Mouse (Mus musculus): ENCODE measurements at regions not wholly inside any gene's neighbourhood (a gene's known extent, or its start where the extent isn't known, plus 50 kb on each side); places are given as distances from the start of the nearest gene placed in this dataset.

GRCm38 (mm10) chr10:67742305-67742704 lies 170.2 kb downstream of the Zfp365 start:
- Histone ChIP-seq H3K4me1 (ENCODE audit: control insufficient read depth, insufficient read depth, low read length) (no peaks in the 10 kb centered on the region; the same call in 1 of the 2 replicates), H3K4me3 (ENCODE audit: insufficient read depth, low read length) (no peak overlapping the region), H3K27ac (ENCODE audit: insufficient read depth, low read length) (no peak overlapping the region)
- no peak for TF ChIP-seq CTCF (IDR thresholded peaks at IDR 0.05; ENCODE audit: borderline replicate concordance, insufficient read depth, low read length)
- TF ChIP-seq POLR2A (IDR thresholded peaks at IDR 0.05; ENCODE audit: low read depth, low read length) = no peak

GRCm38 (mm10) chr10:67739199-67739598 lies 173.3 kb downstream of the Zfp365 start:
- no peak for TF ChIP-seq CTCF (IDR thresholded peaks at IDR 0.05; ENCODE audit: borderline replicate concordance, insufficient read depth, low read length)
- Histone ChIP-seq H3K4me3 (ENCODE audit: insufficient read depth, low read length) (no peak overlapping the region), H3K4me1 (ENCODE audit: control insufficient read depth, insufficient read depth, low read length) (no peaks in the 10 kb centered on the region), H3K27ac (ENCODE audit: insufficient read depth, low read length) (no peak overlapping the region)

- TF ChIP-seq CTCF (IDR thresholded peaks at IDR 0.05; ENCODE audit: borderline replicate concordance, insufficient read depth, low read length) (no peak), POLR2A (IDR thresholded peaks at IDR 0.05; ENCODE audit: low read depth, low read length) (no peak)
- Histone ChIP-seq H3K27ac (ENCODE audit: insufficient read depth, low read length) (no peak overlapping the region), H3K4me1 (ENCODE audit: control insufficient read depth, insufficient read depth, low read length) (no peaks in the 10 kb centered on the region), H3K4me3 (ENCODE audit: insufficient read depth, low read length) (no peak overlapping the region)
Measured at GRCm38 (mm10) chr10:67736636-67737035, 175.8 kb downstream of the Zfp365 start.

DNA sequence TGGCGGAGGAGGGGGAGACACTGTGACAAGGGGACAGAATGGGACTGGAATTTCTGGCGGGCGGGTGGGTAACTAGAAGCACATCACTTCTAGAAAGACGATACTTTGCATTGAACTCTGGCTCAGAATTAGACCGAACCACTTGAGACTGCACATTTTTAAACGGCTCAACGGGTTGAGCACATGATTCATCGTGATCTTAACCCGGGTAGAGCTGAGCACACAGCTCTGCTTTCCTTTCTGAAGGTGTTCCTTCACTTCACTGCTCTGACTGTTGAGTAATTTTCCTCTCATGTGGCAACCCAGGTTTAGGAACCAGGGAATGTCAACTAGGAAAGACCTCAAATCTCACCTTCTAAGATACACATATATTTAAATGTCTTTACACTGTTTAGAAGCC lies 180.9 kb downstream of the Zfp365 start:
- TF ChIP-seq POLR2A (IDR thresholded peaks at IDR 0.05; ENCODE audit: low read depth, low read length) (no peak), CTCF (IDR thresholded peaks at IDR 0.05; ENCODE audit: borderline replicate concordance, insufficient read depth, low read length) (no peak)
- Histone ChIP-seq H3K27ac (ENCODE audit: insufficient read depth, low read length) (no peak overlapping the region), H3K4me1 (ENCODE audit: control insufficient read depth, insufficient read depth, low read length) (no peaks in the 10 kb centered on the region), H3K4me3 (ENCODE audit: insufficient read depth, low read length) (no peak overlapping the region)

DNA sequence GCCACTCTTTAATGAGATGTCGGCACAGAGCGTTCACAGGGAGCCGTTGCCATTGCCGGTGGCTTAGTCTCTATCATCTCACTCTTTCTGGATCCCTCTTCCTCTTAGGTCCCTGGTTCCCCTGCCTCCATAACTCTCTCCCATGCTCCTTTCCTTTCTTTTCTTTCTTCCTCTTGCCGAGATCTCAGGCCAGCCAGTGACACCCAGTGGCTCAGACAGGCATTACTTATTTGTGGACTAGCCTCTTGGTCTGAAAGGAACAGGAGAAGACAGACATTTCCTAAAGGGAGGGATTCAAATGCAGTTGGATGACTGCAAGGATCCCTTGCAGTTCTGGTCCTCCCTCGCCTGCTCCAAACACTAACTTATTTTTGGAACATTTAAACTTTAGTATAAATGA lies 180.5 kb upstream of the Ado start:
- Histone ChIP-seq H3K4me3 (ENCODE audit: insufficient read depth, low read length) (no peak overlapping the region), H3K4me1 (ENCODE audit: control insufficient read depth, insufficient read depth, low read length) (no peaks in the 10 kb centered on the region), H3K27ac (ENCODE audit: insufficient read depth, low read length) (no peak overlapping the region)
- peak; percentile 47; the same call in 1 of the 2 replicates for TF ChIP-seq CTCF (IDR thresholded peaks at IDR 0.05; ENCODE audit: borderline replicate concordance, insufficient read depth, low read length)
- no peak for TF ChIP-seq POLR2A (IDR thresholded peaks at IDR 0.05; ENCODE audit: low read depth, low read length)

DNA sequence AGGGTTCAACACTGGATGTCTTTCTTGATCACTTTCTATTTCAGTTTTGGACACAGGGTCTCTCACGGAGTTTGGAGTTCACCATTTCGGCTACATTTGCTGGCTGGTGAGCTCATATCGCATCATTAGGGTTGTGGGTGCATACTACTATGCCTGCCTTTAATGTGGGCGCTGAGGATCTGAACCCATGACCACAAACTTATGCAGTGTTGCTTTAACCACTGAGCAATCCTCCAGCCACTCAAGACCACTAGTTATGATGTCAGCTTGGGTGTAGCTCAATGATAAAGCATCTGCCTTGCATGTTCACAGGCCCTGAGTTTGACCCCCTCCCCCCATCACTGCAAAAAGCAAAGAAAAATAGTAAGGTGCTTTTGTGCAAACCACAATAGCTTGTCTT lies 178.8 kb upstream of the Ado start:
- Histone ChIP-seq H3K4me1 (ENCODE audit: control insufficient read depth, insufficient read depth, low read length) (no peaks in the 10 kb centered on the region), H3K27ac (ENCODE audit: insufficient read depth, low read length) (no peak overlapping the region), H3K4me3 (ENCODE audit: insufficient read depth, low read length) (no peak overlapping the region)
- no peak for TF ChIP-seq POLR2A (IDR thresholded peaks at IDR 0.05; ENCODE audit: low read depth, low read length)
- no peak for TF ChIP-seq CTCF (IDR thresholded peaks at IDR 0.05; ENCODE audit: borderline replicate concordance, insufficient read depth, low read length)

GRCm38 (mm10) chr10:67726796-67727195 lies 178.0 kb upstream of the Ado start:
- H3K4me3 ChIP-seq (ENCODE audit: insufficient read depth, low read length) = no peak overlapping the region
- no peak for TF ChIP-seq POLR2A (IDR thresholded peaks at IDR 0.05; ENCODE audit: low read depth, low read length)
- TF ChIP-seq CTCF (IDR thresholded peaks at IDR 0.05; ENCODE audit: borderline replicate concordance, insufficient read depth, low read length) = no peak
- H3K27ac ChIP-seq (ENCODE audit: insufficient read depth, low read length) = peak overlapping the region; percentile 44
- no peaks in the 10 kb centered on the region for H3K4me1 ChIP-seq (ENCODE audit: control insufficient read depth, insufficient read depth, low read length)

GRCm38 (mm10) chr10:67726351-67726750 lies 177.6 kb upstream of the Ado start:
- Histone ChIP-seq H3K27ac (ENCODE audit: insufficient read depth, low read length) (peak overlapping the region; percentile 44), H3K4me1 (ENCODE audit: control insufficient read depth, insufficient read depth, low read length) (no peaks in the 10 kb centered on the region), H3K4me3 (ENCODE audit: insufficient read depth, low read length) (no peak overlapping the region)
- TF ChIP-seq CTCF (IDR thresholded peaks at IDR 0.05; ENCODE audit: borderline replicate concordance, insufficient read depth, low read length) = no peak
- TF ChIP-seq POLR2A (IDR thresholded peaks at IDR 0.05; ENCODE audit: low read depth, low read length) = no peak

DNA sequence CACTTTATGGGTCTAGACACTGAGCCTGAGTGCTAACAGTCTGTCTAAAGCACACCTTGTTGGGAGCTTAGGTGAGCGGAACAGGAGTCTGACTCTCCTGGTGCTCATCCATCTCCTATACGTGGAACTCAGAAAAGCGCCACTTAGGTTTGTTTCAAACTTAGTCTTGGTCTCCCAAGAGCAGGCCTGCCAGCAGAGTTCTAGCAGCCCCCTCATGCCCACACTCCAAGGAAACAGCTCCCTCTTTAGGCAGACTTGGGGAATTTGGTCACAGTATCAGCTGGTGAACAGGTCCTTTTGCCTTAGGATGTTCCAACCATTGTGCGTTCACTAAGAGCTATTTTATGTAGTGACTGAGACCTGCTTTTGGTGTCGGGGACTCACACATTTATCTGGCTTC lies 173.0 kb upstream of the Ado start:
- Histone ChIP-seq H3K4me3 (ENCODE audit: insufficient read depth, low read length) (no peak overlapping the region), H3K4me1 (ENCODE audit: control insufficient read depth, insufficient read depth, low read length) (no peaks in the 10 kb centered on the region; the same call in 1 of the 2 replicates), H3K27ac (ENCODE audit: insufficient read depth, low read length) (no peak overlapping the region)
- TF ChIP-seq POLR2A (IDR thresholded peaks at IDR 0.05; ENCODE audit: low read depth, low read length) (no peak), CTCF (IDR thresholded peaks at IDR 0.05; ENCODE audit: borderline replicate concordance, insufficient read depth, low read length) (no peak)

GRCm38 (mm10) chr10:67717506-67717905 lies 168.8 kb upstream of the Ado start:
- Histone ChIP-seq H3K4me3 (ENCODE audit: insufficient read depth, low read length) (no peak overlapping the region), H3K27ac (ENCODE audit: insufficient read depth, low read length) (no peak overlapping the region), H3K4me1 (ENCODE audit: control insufficient read depth, insufficient read depth, low read length) (no peaks in the 10 kb centered on the region; the same call in 1 of the 2 replicates)
- TF ChIP-seq CTCF (IDR thresholded peaks at IDR 0.05; ENCODE audit: borderline replicate concordance, insufficient read depth, low read length) (no peak), POLR2A (IDR thresholded peaks at IDR 0.05; ENCODE audit: low read depth, low read length) (no peak)

DNA sequence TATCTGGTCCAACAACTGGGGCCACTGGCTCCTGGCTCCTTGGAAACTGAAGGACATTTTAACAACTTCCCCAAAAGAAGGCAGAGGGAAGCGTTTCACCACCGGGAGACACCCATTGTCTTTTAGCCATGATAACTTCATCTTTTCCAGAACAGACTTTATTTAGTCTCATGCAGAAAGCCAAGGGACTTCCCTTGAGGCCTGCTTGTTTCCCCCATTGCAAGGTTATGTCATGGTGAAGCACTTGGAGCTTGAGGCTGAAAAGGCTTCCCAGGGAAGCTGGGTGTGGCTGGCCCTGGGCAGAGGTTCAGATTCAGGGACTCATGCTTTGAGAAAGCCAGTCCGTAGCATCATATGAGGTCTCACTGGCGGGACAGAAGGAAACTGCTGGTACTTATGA lies 166.3 kb upstream of the Ado start:
- Histone ChIP-seq H3K4me1 (ENCODE audit: control insufficient read depth, insufficient read depth, low read length) (no peaks in the 10 kb centered on the region; the same call in 1 of the 2 replicates), H3K27ac (ENCODE audit: insufficient read depth, low read length) (no peak overlapping the region), H3K4me3 (ENCODE audit: insufficient read depth, low read length) (no peak overlapping the region)
- TF ChIP-seq CTCF (IDR thresholded peaks at IDR 0.05; ENCODE audit: borderline replicate concordance, insufficient read depth, low read length) (no peak), POLR2A (IDR thresholded peaks at IDR 0.05; ENCODE audit: low read depth, low read length) (no peak)

Data from embryonic fibroblast, embryonic 13.5 days (primary cell).